Mouse (Mus musculus) forelimb bud, embryonic 11.5 days (tissue): Measurements from ENCODE around the gene Dyrk1a.
A peak's percentile ranks its signal among the peaks of the same experiment; 100 is the strongest.
"Not testable (repeated sequence)": the region's sequence is repeated elsewhere in the genome, so short reads cannot be mapped to it uniquely, and the experiment has no call there.

Experiments used
- DNase-seq: peaks from one replicate; pipeline ENCODE4 v3.0.0-alpha.2; 2012; ENCODE audit warnings: low read depth, low spot score

Gene Dyrk1a

DNA sequence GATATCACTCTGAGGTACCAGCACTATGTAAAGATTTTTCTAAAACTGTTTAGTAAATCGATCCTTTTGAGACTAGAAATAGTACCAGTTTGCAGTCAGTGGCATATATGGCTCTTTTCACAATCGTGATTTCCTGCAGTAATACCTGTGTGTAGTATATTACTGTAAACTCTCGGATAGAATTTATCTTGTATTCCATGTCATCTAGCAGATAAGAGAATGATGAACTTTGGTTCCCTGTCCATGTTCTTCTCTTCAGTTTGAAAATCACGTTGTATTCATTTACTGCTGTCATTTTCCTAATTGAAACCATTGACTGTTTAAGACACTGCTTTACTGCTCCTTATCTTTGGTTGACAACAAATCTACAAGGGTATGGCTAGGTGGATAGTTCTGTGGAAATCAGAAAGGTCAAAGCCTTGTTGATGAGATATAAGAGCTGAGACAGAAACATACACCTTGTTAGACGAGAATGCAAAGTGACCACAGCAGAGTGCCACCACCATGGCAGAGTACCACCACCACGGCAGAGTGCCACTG, 62.7 kb downstream of the Dyrk1a start:
- no peak for DNase-seq

DNA sequence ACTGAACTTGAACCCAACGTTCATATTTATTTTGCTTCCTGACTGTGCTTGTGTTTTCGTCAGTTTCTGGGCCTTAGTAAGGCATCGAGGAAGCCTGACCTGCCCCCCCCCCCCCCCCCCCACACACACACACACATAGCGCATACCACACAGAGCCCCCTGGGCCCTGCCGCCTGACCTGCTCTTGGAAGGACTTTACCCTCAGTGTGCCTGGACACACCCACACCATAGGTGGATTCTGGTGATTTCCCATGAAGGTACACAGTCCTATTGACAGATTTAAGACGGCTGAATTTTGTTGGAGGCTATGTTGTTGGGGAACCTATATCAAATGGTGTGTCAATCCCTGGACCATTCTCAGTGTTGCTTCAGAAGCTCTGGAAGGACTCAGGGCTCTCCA, 63.2 kb downstream of the Dyrk1a start:
- DNase-seq = no peak

DNA sequence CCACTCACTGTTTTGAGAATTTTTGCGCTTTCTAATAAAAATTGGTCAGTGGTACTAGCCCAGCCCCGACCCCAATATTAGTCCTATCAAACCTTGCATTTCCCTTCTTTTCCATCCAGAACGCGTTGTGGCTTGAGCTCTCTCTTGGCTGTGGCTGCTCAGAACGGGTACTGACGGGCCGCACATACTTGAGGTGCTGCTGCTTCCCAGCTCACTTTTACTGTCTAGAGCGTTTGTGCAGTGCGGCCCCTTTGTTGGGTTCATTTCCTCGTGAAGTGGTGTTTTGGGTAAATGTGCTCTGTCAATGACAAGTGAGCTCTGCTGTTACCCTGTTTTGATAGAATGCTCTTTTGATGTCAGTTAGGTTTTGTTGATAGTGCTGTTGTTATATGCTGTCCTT, 67.6 kb downstream of the Dyrk1a start:
- no peak for DNase-seq

DNA sequence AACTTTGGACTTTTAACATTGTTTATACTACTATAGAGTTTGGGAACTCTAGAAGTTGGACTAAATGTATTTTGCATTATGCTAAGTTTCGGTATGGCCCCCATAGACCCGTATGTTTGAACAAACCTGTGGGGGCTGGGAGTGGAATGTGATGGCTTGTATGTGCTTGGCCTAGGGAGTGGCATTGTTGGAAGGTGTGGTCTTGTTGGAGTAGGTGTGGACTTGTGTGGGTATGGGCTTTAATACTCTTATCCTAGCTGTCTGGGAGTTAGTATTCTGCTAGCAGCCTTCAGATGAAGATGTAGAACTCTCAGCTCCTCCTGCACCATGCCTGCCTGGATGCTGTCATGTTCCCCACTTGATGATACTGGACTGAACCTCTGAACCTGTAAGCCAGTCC, 72.0 kb downstream of the Dyrk1a start:
- no peak for DNase-seq

DNA sequence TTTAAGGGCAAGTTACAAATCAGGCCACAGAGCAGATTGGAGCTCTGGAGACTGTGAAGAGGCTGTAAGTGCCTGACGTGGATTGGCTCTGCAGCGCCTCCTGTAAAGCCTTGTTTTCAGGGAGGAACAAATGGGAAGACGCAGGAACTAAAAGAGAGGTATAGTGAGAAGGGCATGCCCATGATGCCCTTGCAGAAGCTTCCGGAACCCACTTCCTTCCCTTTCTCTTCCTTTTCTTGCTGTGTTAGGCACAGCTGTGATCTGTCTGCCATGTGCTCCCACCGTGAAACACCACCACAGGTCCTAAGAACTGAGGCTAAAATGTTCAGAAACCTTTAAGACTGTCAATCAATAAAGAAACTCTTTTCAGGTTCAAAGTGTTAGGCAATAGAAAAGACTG, 77.3 kb downstream of the Dyrk1a start:
- DNase-seq = no peak

DNA sequence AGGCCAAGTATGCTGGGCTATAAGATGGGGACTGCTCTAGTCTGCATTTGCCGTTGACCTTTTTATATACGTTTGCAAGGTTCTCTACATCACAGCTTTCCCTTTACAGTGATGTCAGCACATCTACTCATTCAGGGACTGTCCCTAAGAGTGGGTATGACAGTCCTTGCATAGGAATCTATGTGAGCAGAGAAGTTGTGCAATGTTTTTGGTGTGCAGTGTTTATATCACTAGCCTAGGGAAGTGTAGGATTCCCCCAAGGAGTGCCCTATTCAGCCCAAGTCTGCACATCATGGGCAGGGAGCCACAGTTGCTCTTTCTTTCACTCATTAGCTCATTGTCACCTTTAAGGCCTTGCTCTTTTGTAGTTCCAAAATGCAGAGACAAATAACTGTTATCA, 78.1 kb downstream of the Dyrk1a start:
- DNase-seq = no peak

DNA sequence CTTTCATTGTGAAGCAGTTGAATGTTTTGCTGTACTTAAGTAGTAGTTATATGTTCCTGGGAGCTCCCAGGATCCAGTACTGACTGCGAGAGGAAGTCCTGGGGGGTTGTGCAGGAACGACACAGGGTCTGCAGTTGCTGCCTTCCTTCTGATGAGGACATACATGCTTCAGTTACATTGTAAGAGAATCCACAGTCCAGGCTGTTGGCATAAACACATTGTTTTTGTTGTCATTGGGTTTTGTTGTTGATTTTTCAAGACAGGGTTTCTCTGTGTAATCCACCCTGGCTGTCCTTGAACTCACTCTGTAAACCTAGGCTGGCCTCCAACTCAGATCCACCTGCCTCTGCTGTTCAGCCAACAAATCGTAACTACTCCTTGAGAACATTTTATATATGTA, 80.1 kb downstream of the Dyrk1a start:
- no peak for DNase-seq

DNA sequence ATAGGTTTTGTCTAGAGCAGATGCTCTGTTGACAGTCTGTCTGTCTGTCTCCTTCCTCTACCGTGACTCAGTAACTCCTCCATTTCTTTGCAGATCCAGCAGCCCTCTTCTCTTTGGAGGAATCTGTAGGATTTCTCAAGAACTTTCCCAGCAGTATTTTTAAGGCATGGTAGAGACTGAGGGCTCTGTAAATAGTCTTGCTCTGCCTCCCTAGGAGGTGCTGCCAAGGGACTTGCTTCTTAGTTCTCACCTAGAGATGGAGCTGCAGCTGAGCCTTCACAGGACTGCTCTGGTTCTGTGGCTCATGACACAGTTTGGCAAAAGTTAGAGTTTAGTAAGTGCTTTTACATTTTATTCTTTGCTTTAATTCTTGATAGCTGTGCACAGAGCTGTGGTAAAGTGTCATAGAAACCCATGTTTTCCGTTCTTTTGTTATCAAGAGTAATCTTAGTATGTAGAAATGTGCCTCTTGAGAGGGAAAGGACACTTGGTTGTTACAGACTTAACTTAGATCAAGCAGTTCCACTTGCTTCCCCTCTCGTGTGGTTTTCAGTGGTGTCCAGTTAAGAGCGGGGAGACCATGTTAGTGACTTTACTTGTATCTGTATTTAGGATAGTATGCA, 82.4 kb downstream of the Dyrk1a start:
- no peak for DNase-seq

DNA sequence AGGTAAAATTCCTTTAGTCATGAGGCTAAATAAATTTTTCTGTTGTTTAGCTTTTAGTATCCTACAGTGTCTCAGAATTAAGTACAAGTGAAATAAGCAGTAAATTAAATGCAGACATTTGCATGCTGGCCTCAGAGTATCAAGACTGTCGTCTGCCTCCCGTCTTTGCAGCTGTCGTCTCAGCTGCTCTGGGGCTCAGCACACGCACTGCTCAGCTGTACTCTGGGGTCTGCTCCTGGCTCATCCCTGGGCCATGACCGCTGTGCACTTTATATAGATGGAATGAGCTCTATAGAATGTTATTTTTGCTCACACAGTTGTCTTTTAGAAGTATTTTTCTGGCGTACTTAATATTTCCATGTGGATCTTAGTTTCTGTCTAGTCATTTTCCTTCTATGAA, 85.3 kb downstream of the Dyrk1a start:
- DNase-seq = no peak

DNA sequence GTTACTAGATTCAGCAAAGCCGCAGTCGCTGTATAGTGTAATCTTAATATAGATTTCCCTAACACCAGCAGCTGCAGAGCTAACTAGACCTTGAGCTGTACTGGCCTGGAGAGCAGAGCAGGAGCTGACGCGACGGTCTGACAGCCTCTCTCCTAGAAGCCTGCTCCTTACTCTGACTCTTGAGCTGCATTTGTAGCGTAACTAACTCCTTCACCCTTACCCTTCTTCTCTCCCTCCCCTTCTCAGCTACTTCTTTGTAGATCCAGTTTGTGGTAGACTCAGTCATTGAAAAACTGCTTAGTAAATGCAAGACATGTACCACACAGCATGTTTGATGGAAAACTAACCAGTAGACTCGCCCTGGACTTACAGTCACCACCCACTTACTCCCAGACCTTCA, 87.1 kb downstream of the Dyrk1a start:
- DNase-seq = no peak

DNA sequence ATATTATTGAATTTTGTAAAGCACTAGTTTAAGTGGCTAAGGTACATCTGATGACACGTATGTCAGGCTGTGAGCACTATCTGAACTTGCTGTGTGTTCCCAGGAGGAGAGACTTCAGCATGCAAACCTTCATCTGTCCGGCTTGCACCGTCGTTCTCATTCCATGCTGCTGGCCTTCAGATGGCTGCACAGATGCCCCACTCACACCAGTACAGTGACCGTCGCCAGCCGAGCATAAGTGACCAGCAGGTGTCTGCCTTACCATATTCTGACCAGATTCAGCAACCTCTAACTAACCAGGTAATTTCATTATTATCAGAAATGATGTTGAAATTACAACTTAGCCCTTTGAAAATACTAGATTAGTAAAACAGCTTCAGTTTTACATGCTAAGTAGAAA, 89.6 kb downstream of the Dyrk1a start:
- DNase-seq = no peak

DNA sequence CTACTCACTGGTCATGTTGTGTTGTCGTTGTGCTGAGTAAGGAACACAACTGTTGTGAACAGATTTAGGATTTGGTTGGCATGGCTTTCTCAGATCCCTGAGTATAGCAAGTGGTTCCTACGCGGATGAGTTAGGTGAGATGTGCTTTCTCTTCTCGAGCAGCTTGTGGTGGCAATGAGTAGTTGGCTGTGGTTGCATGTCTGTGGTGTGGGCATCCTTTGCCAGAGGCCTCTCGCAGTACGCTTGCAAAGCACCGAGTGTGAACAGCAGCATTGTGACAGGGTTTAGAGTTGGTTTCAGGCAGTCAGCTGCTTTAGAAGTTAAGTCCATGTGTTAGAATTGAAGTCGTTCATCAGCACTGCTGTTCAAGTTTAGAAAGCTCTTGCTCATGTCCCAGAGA, 90.4 kb downstream of the Dyrk1a start:
- DNase-seq = no peak

DNA sequence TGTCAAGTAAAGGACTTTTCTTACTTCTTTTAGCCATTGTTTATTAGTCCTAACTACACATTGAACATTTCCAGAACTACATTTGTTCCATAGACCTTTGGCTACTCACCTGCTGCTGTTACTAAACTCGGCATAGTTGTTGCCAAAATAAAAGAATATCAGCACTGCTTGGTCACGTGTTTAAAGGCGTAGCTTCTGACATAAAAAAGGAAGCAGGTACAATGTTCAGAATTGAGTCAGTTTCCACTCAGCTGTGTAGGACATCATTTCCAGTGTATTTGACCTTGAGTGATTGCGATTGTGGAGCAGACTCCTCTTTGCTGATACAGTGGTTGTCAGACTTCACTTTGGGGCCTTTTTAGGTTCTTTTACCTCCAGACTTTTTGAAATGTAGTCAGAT, 97.7 kb downstream of the Dyrk1a start:
- DNase-seq = no peak

DNA sequence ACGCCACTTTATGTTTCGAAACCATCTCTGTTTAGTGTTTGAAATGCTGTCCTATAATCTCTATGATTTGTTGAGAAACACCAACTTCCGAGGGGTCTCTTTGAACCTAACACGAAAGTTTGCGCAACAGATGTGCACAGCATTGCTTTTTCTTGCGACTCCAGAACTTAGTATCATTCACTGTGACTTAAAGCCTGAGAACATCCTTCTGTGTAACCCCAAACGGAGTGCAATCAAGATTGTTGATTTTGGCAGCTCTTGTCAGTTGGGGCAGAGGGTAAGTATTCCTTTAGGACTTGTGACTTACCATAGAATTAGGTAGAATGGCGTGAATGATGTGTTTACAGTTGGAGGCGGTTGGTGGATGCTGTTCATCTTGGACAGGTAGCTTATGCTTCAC, 101.5 kb downstream of the Dyrk1a start:
- no peak for DNase-seq

DNA sequence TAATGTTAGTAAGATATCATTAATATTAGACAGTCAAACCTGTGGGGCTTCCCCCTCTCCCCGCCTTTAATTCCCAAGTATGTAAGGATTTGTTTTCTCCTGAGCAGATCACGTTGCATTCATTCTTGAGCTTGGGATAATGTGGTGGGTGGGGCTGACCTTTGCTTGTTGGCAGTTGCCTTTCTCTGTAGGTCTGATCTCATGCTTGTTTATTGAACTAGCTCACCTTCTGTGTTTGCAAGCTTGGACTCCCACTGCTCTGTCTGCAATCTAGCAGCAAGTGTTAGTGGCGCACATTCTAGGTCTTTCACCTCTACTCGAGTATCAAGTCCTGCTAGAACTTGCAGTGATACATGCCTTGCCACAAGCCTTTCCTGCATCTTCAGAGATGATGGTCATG, 111.1 kb downstream of the Dyrk1a start:
- DNase-seq = no peak

DNA sequence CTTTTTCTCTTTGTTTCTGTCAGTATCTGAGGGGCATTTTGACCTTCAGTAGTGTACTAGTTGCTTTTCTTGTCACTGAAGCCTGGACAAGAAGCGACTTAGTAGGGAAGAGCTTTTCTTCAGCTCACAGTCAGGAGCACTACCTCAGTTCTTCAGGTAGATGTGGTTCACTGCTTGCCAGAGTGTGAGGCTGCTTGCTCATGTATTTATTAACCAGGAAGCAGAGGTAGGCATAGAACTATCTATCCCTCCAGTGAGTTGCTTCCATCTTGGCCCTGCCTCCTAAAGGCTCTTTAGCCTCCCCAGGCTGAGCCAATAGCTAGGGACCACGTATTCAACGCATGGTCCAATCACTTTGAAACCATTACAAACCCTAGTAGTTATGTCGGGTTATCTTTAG, 112.0 kb downstream of the Dyrk1a start:
- DNase-seq = no peak

DNA sequence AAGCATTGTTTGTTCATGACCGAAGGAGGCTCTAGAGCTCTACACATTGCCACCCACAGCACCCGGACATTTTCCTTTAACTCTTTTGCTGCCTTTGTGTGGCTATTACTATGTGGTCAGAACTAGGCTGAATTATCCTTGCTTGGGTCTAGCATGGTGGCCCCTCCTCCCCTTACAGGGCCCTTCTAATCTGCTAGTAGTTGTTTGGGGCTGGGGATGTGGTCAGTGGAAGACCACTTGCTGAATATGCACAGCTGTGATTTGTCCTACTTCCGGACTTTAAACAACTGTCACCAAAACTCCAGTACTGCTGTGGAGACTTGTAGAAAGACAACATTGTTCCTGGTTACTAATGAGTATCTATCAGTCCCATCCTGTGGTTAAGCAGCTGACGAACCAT, 114.2 kb downstream of the Dyrk1a start:
- DNase-seq = no peak

DNA sequence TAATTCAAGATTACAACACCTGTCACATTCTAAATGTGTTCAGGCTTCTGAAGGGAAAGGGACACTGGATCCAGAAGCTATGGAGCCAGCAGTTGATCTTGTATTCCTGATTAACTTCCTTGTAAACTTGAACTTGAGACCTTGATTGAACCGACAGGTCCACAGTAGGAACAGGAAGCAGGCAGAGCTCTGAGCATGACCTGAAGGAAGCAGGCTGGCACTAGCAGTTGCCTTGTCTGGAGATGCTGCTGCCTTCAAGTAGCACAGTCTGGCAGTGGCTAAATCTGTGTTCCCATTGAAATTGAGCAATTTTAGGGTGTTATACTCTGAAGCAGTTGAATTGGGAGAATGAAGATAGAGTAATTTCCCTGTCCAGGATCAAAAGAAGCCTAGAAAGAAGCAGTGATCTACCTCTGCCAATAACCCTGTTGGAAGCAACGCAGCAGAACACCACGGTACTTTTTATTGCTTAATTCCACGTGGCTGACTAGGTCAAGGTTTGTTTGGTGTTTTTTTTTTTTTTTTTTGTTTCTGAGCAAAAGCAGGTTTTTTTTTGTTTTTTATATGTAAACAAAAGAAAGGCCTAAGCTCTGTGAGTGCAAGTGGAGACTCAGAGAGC, 124.0 kb downstream of the Dyrk1a start:
- no peak for DNase-seq

DNA sequence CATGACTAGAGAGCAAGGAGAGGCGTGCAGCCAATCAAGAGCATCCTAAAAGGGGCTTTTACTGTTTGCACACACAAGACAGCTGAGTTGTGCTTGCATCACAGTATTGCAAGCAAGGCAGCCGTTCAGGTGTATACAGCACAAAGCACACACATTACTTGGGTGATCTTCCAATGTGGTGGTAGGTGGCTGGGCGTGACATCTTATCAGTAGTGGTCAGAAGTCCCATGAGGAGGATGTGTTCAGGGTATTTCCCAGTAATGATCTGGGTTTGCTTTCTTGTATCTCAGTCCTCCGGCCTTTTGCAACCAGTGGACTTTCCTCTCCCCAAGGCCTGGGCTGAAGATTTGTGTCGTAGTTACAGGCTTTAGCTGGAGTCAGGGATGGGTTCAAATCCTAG, 127.7 kb downstream of the Dyrk1a start:
- no peak for DNase-seq

DNA sequence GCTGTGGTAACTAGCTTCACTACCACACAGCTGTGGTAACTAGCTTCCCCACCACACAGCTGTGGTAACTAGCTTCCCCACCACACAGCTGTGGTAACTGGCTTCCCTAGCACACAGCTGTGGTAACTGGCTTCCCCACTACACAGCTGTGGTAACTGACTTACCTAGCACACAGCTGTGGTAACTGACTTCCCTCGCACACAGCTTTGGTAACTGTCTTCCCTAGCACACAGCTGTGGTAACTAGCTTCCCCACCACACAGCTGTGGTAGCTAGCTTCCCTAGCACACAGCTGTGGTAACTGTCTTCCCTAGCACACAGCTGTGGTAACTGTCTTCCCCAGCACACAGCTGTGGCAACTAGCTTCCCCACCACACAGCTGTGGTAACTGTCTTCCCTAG, 128.4 kb downstream of the Dyrk1a start:
- DNase-seq = not testable (repeated sequence)

DNA sequence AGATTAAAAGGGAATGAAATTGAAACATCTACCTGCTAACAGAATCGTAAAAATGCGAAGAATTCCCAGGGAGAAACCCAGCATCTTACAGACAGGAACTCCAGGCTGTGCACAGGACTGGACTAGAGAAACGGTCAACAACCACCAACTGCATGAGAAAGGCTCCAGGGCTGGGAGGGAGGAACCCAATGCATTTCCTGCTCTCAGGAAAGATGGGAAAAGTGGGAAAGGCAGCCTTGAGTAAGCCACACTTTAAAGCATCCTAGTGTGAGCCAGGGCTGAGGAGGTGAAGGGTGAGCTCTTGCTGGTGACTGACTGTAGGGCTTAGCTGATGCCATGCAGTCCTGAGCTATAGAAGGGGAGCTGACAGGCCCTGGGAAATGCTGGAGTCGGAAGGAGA, 131.3 kb downstream of the Dyrk1a start:
- no peak for DNase-seq

DNA sequence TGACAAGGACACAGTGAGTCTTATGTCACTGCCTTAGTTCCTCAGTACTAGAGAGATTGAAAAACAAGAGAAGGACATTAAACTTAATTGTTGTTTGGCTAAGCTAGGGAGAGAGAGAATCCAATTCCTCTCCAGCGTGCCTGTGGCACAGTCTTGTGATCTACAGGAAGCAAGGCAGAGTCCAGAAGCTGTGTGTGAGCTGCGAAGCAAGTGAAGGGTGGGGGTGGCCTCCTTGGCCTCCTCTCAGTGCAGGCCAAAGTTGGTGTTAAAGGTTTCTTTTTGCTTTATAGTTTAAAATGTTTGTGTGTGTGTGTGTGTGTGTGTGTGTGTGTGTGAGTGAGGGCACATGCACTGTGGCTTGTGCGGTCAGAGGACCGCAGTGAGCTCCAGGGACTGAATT, 132.2 kb downstream of the Dyrk1a start:
- DNase-seq = no peak

DNA sequence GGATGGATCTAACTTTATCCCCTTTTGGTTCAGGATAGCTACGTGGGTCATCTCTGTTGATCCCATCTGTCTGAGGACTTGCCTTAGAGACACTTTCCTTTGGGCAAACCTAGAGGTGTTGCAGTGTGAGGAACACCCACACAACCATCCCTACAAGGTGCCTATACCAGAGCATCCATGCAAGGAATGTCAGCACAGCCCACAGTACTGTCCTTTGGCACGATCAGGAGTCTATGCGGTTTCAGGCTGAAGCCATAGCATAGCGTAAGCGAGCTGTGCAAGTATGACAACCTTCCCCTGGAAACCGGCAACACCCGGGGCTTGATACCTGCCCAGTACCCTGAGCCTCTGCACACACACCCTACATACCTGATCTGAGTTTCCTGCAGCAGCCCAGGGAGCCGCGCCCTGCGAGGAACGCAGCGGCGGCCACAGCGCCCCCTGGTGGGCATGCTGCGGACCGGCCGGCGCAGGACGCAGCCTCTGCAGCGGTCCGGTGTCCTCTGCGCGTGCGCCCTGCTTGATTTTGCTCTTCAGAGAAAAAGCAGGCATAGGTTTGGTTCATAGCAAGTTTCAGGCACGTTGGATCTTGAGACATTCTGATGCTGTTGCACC, 143.8 kb downstream of the Dyrk1a start:
- peak; percentile 77 for DNase-seq
